Mouse (Mus musculus): Measurements from ENCODE around the gene Senp2. TPM values are rescaled to one million over a fixed set of nuclear protein-coding genes. Genes with fewer than 3 reads are reported as not detected.

Senp2 gene
- polyA plus RNA-seq, 1 experiment from 2014 or later, result 48.1 TPM

- Histone ChIP-seq H3K4me2 (replicated peaks) (no peak overlapping the region), H3K9ac (replicated peaks) (no peak overlapping the region), H3K4me3 (replicated peaks) (no peak overlapping the region), H3K27me3 (no peaks in the 10 kb centered on the region), H3K36me3 (peaks cover 78% of the 10 kb centered on the region), H3K4me1 (replicated peaks) (peaks cover 8% of the 10 kb centered on the region), H3K9me3 (no peaks in the 10 kb centered on the region), H3K27ac (no peak overlapping the region)
- no peak for ATAC-seq
- WGBS, result 84% methylated on average over 7 of the region's 7 CpGs
Measured at GRCm38 (mm10) chr16:22071361-22071760, 62.1 kb downstream of the Senp2 start.

- no peak overlapping the region for H3K4me3 ChIP-seq (replicated peaks)
- 79% methylated on average over 6 of the region's 6 CpGs for WGBS
- no peak overlapping the region for H3K9ac ChIP-seq (replicated peaks)
- no peak overlapping the region for H3K4me2 ChIP-seq (replicated peaks)
- H3K4me1 ChIP-seq (replicated peaks), result peaks cover 14% of the 10 kb centered on the region
- peaks cover 71% of the 10 kb centered on the region for H3K36me3 ChIP-seq
- H3K9me3 ChIP-seq, result no peaks in the 10 kb centered on the region
- no peak overlapping the region for H3K27ac ChIP-seq
- H3K27me3 ChIP-seq, result no peaks in the 10 kb centered on the region
- ATAC-seq, result no peak
Measured at GRCm38 (mm10) chr16:22075067-22075466, 65.8 kb downstream of the Senp2 start.

GRCm38 (mm10) chr16:22075829-22076619 lies 66.7 kb downstream of the Senp2 start:
- Histone ChIP-seq H3K27me3 (no peaks in the 10 kb centered on the region), H3K4me1 (replicated peaks) (peaks cover 14% of the 10 kb centered on the region), H3K36me3 (peaks cover 71% of the 10 kb centered on the region), H3K9ac (replicated peaks) (no peak overlapping the region), H3K9me3 (no peaks in the 10 kb centered on the region), H3K4me2 (replicated peaks) (no peak overlapping the region), H3K4me3 (replicated peaks) (no peak overlapping the region), H3K27ac (peak overlapping the region; percentile 41)
- WGBS, result 5% methylated on average over 5 of the region's 5 CpGs
- peak; percentile 85 for ATAC-seq

GRCm38 (mm10) chr16:22076620-22076941 lies 67.3 kb downstream of the Senp2 start:
- Histone ChIP-seq H3K9ac (replicated peaks) (no peak overlapping the region), H3K4me2 (replicated peaks) (no peak overlapping the region), H3K27ac (0 out of 2 replicates have a peak overlapping the region, but pooled peaks have one; percentile 41), H3K4me3 (replicated peaks) (no peak overlapping the region), H3K9me3 (no peaks in the 10 kb centered on the region), H3K36me3 (peaks cover 71% of the 10 kb centered on the region), H3K27me3 (no peaks in the 10 kb centered on the region), H3K4me1 (replicated peaks) (peaks cover 14% of the 10 kb centered on the region)
- WGBS, result 36% methylated on average over 4 of the region's 4 CpGs
- no peak for ATAC-seq

- no peak overlapping the region for H3K4me3 ChIP-seq (replicated peaks)
- peaks cover 59% of the 10 kb centered on the region for H3K36me3 ChIP-seq
- WGBS, result 91% methylated on average over 12 of the region's 12 CpGs
- no peak overlapping the region for H3K9ac ChIP-seq (replicated peaks)
- H3K27ac ChIP-seq, result no peak overlapping the region
- peaks cover 22% of the 10 kb centered on the region for H3K4me1 ChIP-seq (replicated peaks)
- no peaks in the 10 kb centered on the region for H3K27me3 ChIP-seq
- ATAC-seq, result no peak
- no peak overlapping the region for H3K4me2 ChIP-seq (replicated peaks)
- no peaks in the 10 kb centered on the region for H3K9me3 ChIP-seq
Measured at GRCm38 (mm10) chr16:22080125-22080710, 70.9 kb downstream of the Senp2 start.

GRCm38 (mm10) chr16:22085411-22085810 lies 76.1 kb downstream of the Senp2 start:
- Histone ChIP-seq H3K36me3 (peaks cover 45% of the 10 kb centered on the region), H3K27me3 (no peaks in the 10 kb centered on the region), H3K4me1 (replicated peaks) (0 out of 2 replicates have a peak, but pooled peaks cover 7% of the 10 kb centered on the region), H3K9ac (replicated peaks) (no peak overlapping the region), H3K9me3 (no peaks in the 10 kb centered on the region), H3K4me3 (replicated peaks) (no peak overlapping the region), H3K4me2 (replicated peaks) (no peak overlapping the region), H3K27ac (no peak overlapping the region)
- WGBS, result 89% methylated on average over 4 of the region's 4 CpGs
- ATAC-seq, result no peak

- Histone ChIP-seq H3K27ac (no peak overlapping the region), H3K4me3 (replicated peaks) (no peak overlapping the region), H3K9ac (replicated peaks) (no peak overlapping the region), H3K9me3 (no peaks in the 10 kb centered on the region), H3K36me3 (peaks cover 12% of the 10 kb centered on the region), H3K27me3 (no peaks in the 10 kb centered on the region), H3K4me2 (replicated peaks) (no peak overlapping the region), H3K4me1 (replicated peaks) (no peaks in the 10 kb centered on the region)
- no peak for ATAC-seq
- WGBS, result 92% methylated on average over 3 of the region's 3 CpGs
Measured at GRCm38 (mm10) chr16:22091255-22091783, 82.0 kb downstream of the Senp2 start.

- no peaks in the 10 kb centered on the region for H3K36me3 ChIP-seq
- H3K27ac ChIP-seq, result no peak overlapping the region
- H3K9me3 ChIP-seq, result 0 out of 2 replicates have a peak, but pooled peaks cover 5% of the 10 kb centered on the region
- H3K4me3 ChIP-seq (replicated peaks), result no peak overlapping the region
- H3K27me3 ChIP-seq, result no peaks in the 10 kb centered on the region
- no peak overlapping the region for H3K9ac ChIP-seq (replicated peaks)
- peaks cover 9% of the 10 kb centered on the region for H3K4me1 ChIP-seq (replicated peaks)
- 95% methylated on average over 1 of the region's 1 CpGs for WGBS
- H3K4me2 ChIP-seq (replicated peaks), result no peak overlapping the region
- no peak for ATAC-seq
Measured at GRCm38 (mm10) chr16:22095751-22096150, 86.5 kb downstream of the Senp2 start.

- H3K4me2 ChIP-seq (replicated peaks), result no peak overlapping the region
- 0 out of 2 replicates have a peak, but pooled peaks cover 5% of the 10 kb centered on the region for H3K9me3 ChIP-seq
- H3K27ac ChIP-seq, result no peak overlapping the region
- no peak overlapping the region for H3K9ac ChIP-seq (replicated peaks)
- peaks cover 9% of the 10 kb centered on the region for H3K4me1 ChIP-seq (replicated peaks)
- no peaks in the 10 kb centered on the region for H3K27me3 ChIP-seq
- no peak overlapping the region for H3K4me3 ChIP-seq (replicated peaks)
- H3K36me3 ChIP-seq, result no peaks in the 10 kb centered on the region
- WGBS, result 49% methylated on average over 7 of the region's 7 CpGs
- 0 out of 2 replicates have a peak, but pooled peaks have one; percentile 40 for ATAC-seq
Measured at GRCm38 (mm10) chr16:22097659-22098058, 88.4 kb downstream of the Senp2 start.

Other genes with a start within 250 kb of the Senp2 start
- gene Ehhadh, start 221.7 kb upstream of the Senp2 start, polyA plus RNA-seq (2015; fragmentation: Nextera tagmentation; extraction: Ambion mirVana), result 1.2 and 1.3 TPM in 2 replicates
- gene Map3k13, start 215.1 kb upstream of the Senp2 start, polyA plus RNA-seq (2015; fragmentation: Nextera tagmentation; extraction: Ambion mirVana), result 7.6 and 8.3 TPM in 2 replicates
- 28.3 and 28.9 TPM in 2 replicates for gene Tmem41a, start 61.9 kb upstream of the Senp2 start, polyA plus RNA-seq (2015; fragmentation: Nextera tagmentation; extraction: Ambion mirVana)
- gene Liph, start 13.8 kb upstream of the Senp2 start, polyA plus RNA-seq (2015; fragmentation: Nextera tagmentation; extraction: Ambion mirVana), result 0.14 and 0.20 TPM in 2 replicates
- gene Igf2bp2, start 153.8 kb downstream of the Senp2 start, polyA plus RNA-seq (2015; fragmentation: Nextera tagmentation; extraction: Ambion mirVana), result 31.8 and 32.2 TPM in 2 replicates

Measured in midbrain, embryonic 13.5 days (tissue).